ENCODE assay signal across 8 mouse cellular contexts in genomic region chr6:149119853-149120252, GRCm38 (mm10). TPM values are rescaled to one million over a fixed set of nuclear protein-coding genes. Genes with fewer than 3 reads are reported as not detected.
DNase-seq lines count a peak whose midpoint lies in the region; ATAC-seq and TF ChIP-seq lines count a peak whose summit lies in the region.

No protein-coding gene starts in this region.

- H3K9me3 ChIP-seq in forebrain, embryonic 12.5 days: no peaks in the 10 kb centered on the region
- H3K9me3 ChIP-seq in forebrain, embryonic 10.5 days: no peaks in the 10 kb centered on the region
- H3K9me3 ChIP-seq in embryonic facial prominence, embryonic 11.5 days (replicated peaks; ENCODE audit: control insufficient read depth, low read length): no peaks in the 10 kb centered on the region
- no peaks in the 10 kb centered on the region for H3K9me3 ChIP-seq in hindbrain, embryonic 10.5 days

- 44% methylated on average over 2 of the region's 2 CpGs for WGBS in forebrain, embryonic 12.5 days
- WGBS in forebrain, embryonic 10.5 days: 51% methylated on average over 2 of the region's 2 CpGs
- WGBS in embryonic facial prominence, embryonic 11.5 days: 38% methylated on average over 2 of the region's 2 CpGs
- 54% methylated on average over 2 of the region's 2 CpGs for WGBS in hindbrain, embryonic 10.5 days

- H3K27ac ChIP-seq in forebrain, embryonic 12.5 days: no peak overlapping the region
- no peak overlapping the region for H3K27ac ChIP-seq in forebrain, embryonic 10.5 days
- H3K27ac ChIP-seq in embryonic facial prominence, embryonic 11.5 days (replicated peaks; ENCODE audit: low read depth, low read length): no peak overlapping the region
- H3K27ac ChIP-seq in hindbrain, embryonic 10.5 days: no peak overlapping the region

- H3K4me3 ChIP-seq in forebrain, embryonic 12.5 days (replicated peaks): no peak overlapping the region
- no peak overlapping the region for H3K4me3 ChIP-seq in forebrain, embryonic 10.5 days
- no peak overlapping the region for H3K4me3 ChIP-seq in embryonic facial prominence, embryonic 11.5 days (ENCODE audit: low read depth, low read length)
- no peak overlapping the region for H3K4me3 ChIP-seq in hindbrain, embryonic 10.5 days

- in situ Hi-C loops in Patski (cut with MboI; ENCODE audit: low pct_unique_long_range_greater_than_20kb): loop anchor here (5.0 to 10.0 kb wide), 3 partner anchors 63 to 175 kb away; partner anchors contain the start of gene Sinhcaf

- no peak overlapping the region for H3K4me2 ChIP-seq in forebrain, embryonic 12.5 days
- H3K4me2 ChIP-seq in embryonic facial prominence, embryonic 11.5 days (ENCODE audit: low read depth, low read length): no peak overlapping the region

- H3K9ac ChIP-seq in forebrain, embryonic 12.5 days: no peak overlapping the region
- H3K9ac ChIP-seq in embryonic facial prominence, embryonic 11.5 days (replicated peaks; ENCODE audit: low read length): no peak overlapping the region

- DNase-seq in forebrain, embryonic 10.5 days (ENCODE audit: extremely low spot score, low spot score): no peak
- DNase-seq in Patski (ENCODE audit: low read depth, low spot score): no peak
- DNase-seq in embryonic facial prominence, embryonic 11.5 days (ENCODE audit: low spot score): peak; percentile 83
- peak; percentile 30 for DNase-seq in hindbrain, embryonic 10.5 days (ENCODE audit: low spot score)
- DNase-seq in layer of hippocampus, adult 9-10 months (ENCODE audit: low spot score): peak; percentile 88
- DNase-seq in lung, postnatal 36 days: peak; percentile 94
- DNase-seq in skeletal muscle tissue, adult 2 months (ENCODE audit: low read depth, low spot score): peak; percentile 45

- peak; percentile 46; the same call in 1 of the 2 replicates for ATAC-seq in forebrain, embryonic 12.5 days (ENCODE audit: low FRiP score)
- peak; percentile 60 for ATAC-seq in Patski
- ATAC-seq in embryonic facial prominence, embryonic 11.5 days (replicated peaks; ENCODE audit: insufficient number of reproducible peaks, low FRiP score, low TSS enrichment, low read depth): peak; percentile 72

- CTCF ChIA-PET in Patski (lab: Charles Lee): interaction anchor here (0.6 to 2.3 kb wide), 19 partner anchors 11 to 290 kb away, joined by 3 to 11 read pairs (median 4); no protein-coding TSS in a partner anchor

- no peaks in the 10 kb centered on the region for H3K4me1 ChIP-seq in forebrain, embryonic 12.5 days
- peaks cover 6% of the 10 kb centered on the region; the same call in 1 of the 2 replicates for H3K4me1 ChIP-seq in forebrain, embryonic 10.5 days
- H3K4me1 ChIP-seq in embryonic facial prominence, embryonic 11.5 days (ENCODE audit: control insufficient read depth, insufficient read depth, low read length): no peaks in the 10 kb centered on the region
- 0 out of 2 replicates have a peak, but pooled peaks cover 3% of the 10 kb centered on the region for H3K4me1 ChIP-seq in hindbrain, embryonic 10.5 days (replicated peaks)

- peak; percentile 78 for TF ChIP-seq CTCF in Patski (IDR thresholded peaks at IDR 0.05)

- H3K36me3 ChIP-seq in forebrain, embryonic 12.5 days (replicated peaks): no peaks in the 10 kb centered on the region
- H3K36me3 ChIP-seq in forebrain, embryonic 10.5 days (replicated peaks): no peaks in the 10 kb centered on the region
- no peaks in the 10 kb centered on the region for H3K36me3 ChIP-seq in embryonic facial prominence, embryonic 11.5 days (replicated peaks; ENCODE audit: control insufficient read depth, insufficient read depth, low read depth, low read length)
- no peaks in the 10 kb centered on the region for H3K36me3 ChIP-seq in hindbrain, embryonic 10.5 days

- no peaks in the 10 kb centered on the region for H3K27me3 ChIP-seq in forebrain, embryonic 12.5 days
- H3K27me3 ChIP-seq in forebrain, embryonic 10.5 days (ENCODE audit: poor library complexity, severe bottlenecking): no peaks in the 10 kb centered on the region
- H3K27me3 ChIP-seq in Patski: peaks cover 11% of the 10 kb centered on the region
- H3K27me3 ChIP-seq in embryonic facial prominence, embryonic 11.5 days (ENCODE audit: control insufficient read depth, insufficient read depth, low read length): no peaks in the 10 kb centered on the region
- no peaks in the 10 kb centered on the region for H3K27me3 ChIP-seq in hindbrain, embryonic 10.5 days (ENCODE audit: insufficient read depth, poor library complexity, severe bottlenecking)

- POLR2A ChIA-PET in Patski (lab: Charles Lee): no interaction called here

RNA-seq across cellular contexts. Expression of gene Gm10203, which starts 10.1 kb away (rescaled TPM):
- polyA plus RNA-seq in forebrain, embryonic 12.5 days (2016; fragmentation: Nextera tagmentation; extraction: Ambion mirVana): not detected in 2 replicates
- polyA plus RNA-seq in forebrain, embryonic 10.5 days (2016; fragmentation: Nextera tagmentation; extraction: Ambion mirVana): not detected in 2 replicates
- polyA plus RNA-seq in Patski (2021): not detected
- not detected in 2 replicates for polyA plus RNA-seq in embryonic facial prominence, embryonic 11.5 days (2014; fragmentation: Nextera tagmentation; extraction: Ambion mirVana)
- polyA plus RNA-seq in hindbrain, embryonic 10.5 days (2016; fragmentation: Nextera tagmentation; extraction: Ambion mirVana): not detected in 2 replicates

RNA-seq across cellular contexts. Expression of gene Dennd5b, which starts 18.4 kb away (rescaled TPM):
- polyA plus RNA-seq in forebrain, embryonic 12.5 days (2016; fragmentation: Nextera tagmentation; extraction: Ambion mirVana): 18.1 and 18.8 TPM in 2 replicates
- polyA plus RNA-seq in forebrain, embryonic 10.5 days (2016; fragmentation: Nextera tagmentation; extraction: Ambion mirVana): 10.9 and 11.5 TPM in 2 replicates
- polyA plus RNA-seq in Patski (2021): 6.4 TPM
- polyA plus RNA-seq in embryonic facial prominence, embryonic 11.5 days (2014; fragmentation: Nextera tagmentation; extraction: Ambion mirVana): 7.6 and 9.8 TPM in 2 replicates
- 10.5 and 11.0 TPM in 2 replicates for polyA plus RNA-seq in hindbrain, embryonic 10.5 days (2016; fragmentation: Nextera tagmentation; extraction: Ambion mirVana)

RNA-seq across cellular contexts. Expression of gene Etfbkmt, which starts 19.8 kb away (rescaled TPM):
- polyA plus RNA-seq in forebrain, embryonic 12.5 days (2016; fragmentation: Nextera tagmentation; extraction: Ambion mirVana): 8.4 and 9.7 TPM in 2 replicates
- 11.9 and 13.2 TPM in 2 replicates for polyA plus RNA-seq in forebrain, embryonic 10.5 days (2016; fragmentation: Nextera tagmentation; extraction: Ambion mirVana)
- 13.5 TPM for polyA plus RNA-seq in Patski (2021)
- polyA plus RNA-seq in embryonic facial prominence, embryonic 11.5 days (2014; fragmentation: Nextera tagmentation; extraction: Ambion mirVana): 11.4 and 12.2 TPM in 2 replicates
- 8.8 and 10.7 TPM in 2 replicates for polyA plus RNA-seq in hindbrain, embryonic 10.5 days (2016; fragmentation: Nextera tagmentation; extraction: Ambion mirVana)

Comparison
In these comparisons a context has a peak if more than half of its experiments do, and no peak if none do; other contexts are left out.
1. DNase-seq: peak in embryonic facial prominence, embryonic 11.5 days (single experiment), hindbrain, embryonic 10.5 days (single experiment), layer of hippocampus, adult 9-10 months (single experiment), lung, postnatal 36 days (single experiment) and skeletal muscle tissue, adult 2 months (single experiment); none in forebrain, embryonic 10.5 days (single experiment) and Patski (single experiment).
2. Peak in every context shown above with its lines, with median percentiles within 50 percentile points of each other: ATAC-seq.